Mouse (Mus musculus) thymus, postnatal 36 days (tissue): ENCODE measurements around the gene Brinp3.
"Not testable (repeated sequence)": the region's sequence is repeated elsewhere in the genome, so short reads cannot be mapped to it uniquely, and the experiment has no call there.

Experiments used
- DNase-seq, 2 experiments: peaks; one replicate each; pipeline ENCODE4 v3.0.0; 2022; ENCODE audit warnings: mixed read lengths in 2 of 2

The Brinp3 gene

GRCm38 (mm10) chr1:146494681-146495331 lies at the start of gene Brinp3:
Gene Brinp3, plus strand, starts transcription at chr1:146494760.
- DNase-seq, result no peak

GRCm38 (mm10) chr1:146494221-146494620 lies 339 bp upstream of the Brinp3 start:
- DNase-seq, result no peak

- DNase-seq, result no peak
Observed at GRCm38 (mm10) chr1:146495386-146495785, 826 bp downstream of the Brinp3 start.

GRCm38 (mm10) chr1:146497381-146498081 lies 3.0 kb downstream of the Brinp3 start:
- DNase-seq, result no peak

- DNase-seq, result no peak
Observed at GRCm38 (mm10) chr1:146498085-146498779, 3.7 kb downstream of the Brinp3 start.

- no peak for DNase-seq
Observed at GRCm38 (mm10) chr1:146498780-146499114, 4.2 kb downstream of the Brinp3 start.

- no peak for DNase-seq
Observed at GRCm38 (mm10) chr1:146515377-146515776, 20.8 kb downstream of the Brinp3 start.

- DNase-seq, result no peak
Observed at GRCm38 (mm10) chr1:146523727-146524573, 29.4 kb downstream of the Brinp3 start.

GRCm38 (mm10) chr1:146528572-146528971 lies 34.0 kb downstream of the Brinp3 start:
- no peak for DNase-seq

- no peak for DNase-seq
Observed at GRCm38 (mm10) chr1:146546847-146547428, 52.4 kb downstream of the Brinp3 start.

GRCm38 (mm10) chr1:146556982-146557381 lies 62.4 kb downstream of the Brinp3 start:
- DNase-seq, result no peak

- DNase-seq, result no peak
Observed at GRCm38 (mm10) chr1:146562144-146562543, 67.6 kb downstream of the Brinp3 start.

GRCm38 (mm10) chr1:146584181-146584580 lies 89.6 kb downstream of the Brinp3 start:
- DNase-seq, result no peak

- no peak for DNase-seq
Observed at GRCm38 (mm10) chr1:146632895-146633294, 138.3 kb downstream of the Brinp3 start.

- no peak for DNase-seq
Observed at GRCm38 (mm10) chr1:146657214-146657613, 162.7 kb downstream of the Brinp3 start.

- no peak for DNase-seq
Observed at GRCm38 (mm10) chr1:146700724-146701123, 206.2 kb downstream of the Brinp3 start.

- no peak for DNase-seq
Observed at GRCm38 (mm10) chr1:146719556-146719955, 225.0 kb downstream of the Brinp3 start.

- DNase-seq, result not testable (repeated sequence)
Observed at GRCm38 (mm10) chr1:146724784-146725513, 230.4 kb downstream of the Brinp3 start.

- DNase-seq, result no peak
Observed at GRCm38 (mm10) chr1:146751066-146751465, 256.5 kb downstream of the Brinp3 start.

GRCm38 (mm10) chr1:146783259-146783658 lies 288.7 kb downstream of the Brinp3 start:
- no peak for DNase-seq

- no peak for DNase-seq
Observed at GRCm38 (mm10) chr1:146787236-146787635, 292.7 kb downstream of the Brinp3 start.

- DNase-seq, result no peak
Observed at GRCm38 (mm10) chr1:146792826-146793225, 298.3 kb downstream of the Brinp3 start.
